Mouse (Mus musculus): ENCODE results near the gene Sema5a. TPM values are rescaled to one million over a fixed set of nuclear protein-coding genes. Genes with fewer than 3 reads are reported as not detected.

Gene Sema5a
- polyA plus RNA-seq, 1 experiment from 2014 or later, result 7.4 TPM

GRCm38 (mm10) chr15:32574327-32574726 is 329.7 kb downstream of the Sema5a start:
- Histone ChIP-seq H3K9ac (ENCODE audit: low read length) (no peak overlapping the region), H3K27ac (ENCODE audit: low read length) (no peak overlapping the region), H3K4me2 (ENCODE audit: low read depth, low read length) (no peak overlapping the region), H3K27me3 (ENCODE audit: control insufficient read depth, insufficient read depth, low read length) (no peaks in the 10 kb centered on the region), H3K4me1 (ENCODE audit: control insufficient read depth, insufficient read depth, low read length) (no peaks in the 10 kb centered on the region), H3K9me3 (replicated peaks; ENCODE audit: control insufficient read depth, low read length) (no peaks in the 10 kb centered on the region), H3K4me3 (ENCODE audit: low read length) (no peak overlapping the region), H3K36me3 (ENCODE audit: control insufficient read depth, insufficient read depth) (no peaks in the 10 kb centered on the region)
- no peak for ATAC-seq (replicated peaks; ENCODE audit: extremely low read depth, insufficient read depth, low FRiP score)
- WGBS, result 80% methylated on average over 6 of the region's 6 CpGs

- Histone ChIP-seq H3K9ac (ENCODE audit: low read length) (no peak overlapping the region), H3K4me2 (ENCODE audit: low read depth, low read length) (no peak overlapping the region), H3K4me3 (ENCODE audit: low read length) (no peak overlapping the region), H3K27ac (ENCODE audit: low read length) (no peak overlapping the region), H3K4me1 (ENCODE audit: control insufficient read depth, insufficient read depth, low read length) (no peaks in the 10 kb centered on the region), H3K36me3 (ENCODE audit: control insufficient read depth, insufficient read depth) (no peaks in the 10 kb centered on the region), H3K27me3 (ENCODE audit: control insufficient read depth, insufficient read depth, low read length) (no peaks in the 10 kb centered on the region), H3K9me3 (replicated peaks; ENCODE audit: control insufficient read depth, low read length) (no peaks in the 10 kb centered on the region)
- 77% methylated on average over 2 of the region's 2 CpGs for WGBS
- no peak for ATAC-seq (replicated peaks; ENCODE audit: extremely low read depth, insufficient read depth, low FRiP score)
Measured at GRCm38 (mm10) chr15:32575212-32575611, 330.6 kb downstream of the Sema5a start.

- 78% methylated on average over 4 of the region's 4 CpGs for WGBS
Measured at GRCm38 (mm10) chr15:32579351-32579750, 334.7 kb downstream of the Sema5a start.

GRCm38 (mm10) chr15:32590641-32591040 is 346.0 kb downstream of the Sema5a start:
- no peak for ATAC-seq (replicated peaks; ENCODE audit: extremely low read depth, insufficient read depth, low FRiP score)
- Histone ChIP-seq H3K27me3 (ENCODE audit: control insufficient read depth, insufficient read depth, low read length) (no peaks in the 10 kb centered on the region), H3K4me1 (ENCODE audit: control insufficient read depth, insufficient read depth, low read length) (no peaks in the 10 kb centered on the region), H3K4me3 (ENCODE audit: low read length) (no peak overlapping the region), H3K4me2 (ENCODE audit: low read depth, low read length) (no peak overlapping the region), H3K9me3 (replicated peaks; ENCODE audit: control insufficient read depth, low read length) (no peaks in the 10 kb centered on the region), H3K9ac (ENCODE audit: low read length) (no peak overlapping the region), H3K36me3 (ENCODE audit: control insufficient read depth, insufficient read depth) (no peaks in the 10 kb centered on the region), H3K27ac (ENCODE audit: low read length) (no peak overlapping the region)
- WGBS, result 92% methylated on average over 1 of the region's 1 CpGs

More at GRCm38 (mm10) chr15:32579351-32579750, 334.7 kb downstream of the Sema5a start:
- H3K27me3 ChIP-seq (ENCODE audit: control insufficient read depth, insufficient read depth, low read length), result no peaks in the 10 kb centered on the region
- ATAC-seq (replicated peaks; ENCODE audit: extremely low read depth, insufficient read depth, low FRiP score), result no peak
- H3K9me3 ChIP-seq (replicated peaks; ENCODE audit: control insufficient read depth, low read length), result no peaks in the 10 kb centered on the region
- no peak overlapping the region for H3K4me2 ChIP-seq (ENCODE audit: low read depth, low read length)
- no peak overlapping the region for H3K4me3 ChIP-seq (ENCODE audit: low read length)
- H3K27ac ChIP-seq (ENCODE audit: low read length), result no peak overlapping the region
- no peaks in the 10 kb centered on the region for H3K36me3 ChIP-seq (ENCODE audit: control insufficient read depth, insufficient read depth)
- H3K4me1 ChIP-seq (ENCODE audit: control insufficient read depth, insufficient read depth, low read length), result no peaks in the 10 kb centered on the region
- H3K9ac ChIP-seq (ENCODE audit: low read length), result no peak overlapping the region

GRCm38 (mm10) chr15:32593746-32594145 is 349.1 kb downstream of the Sema5a start:
- WGBS, result 87% methylated on average over 5 of the region's 5 CpGs
- Histone ChIP-seq H3K9ac (ENCODE audit: low read length) (no peak overlapping the region), H3K4me2 (ENCODE audit: low read depth, low read length) (no peak overlapping the region), H3K27me3 (ENCODE audit: control insufficient read depth, insufficient read depth, low read length) (no peaks in the 10 kb centered on the region), H3K4me3 (ENCODE audit: low read length) (no peak overlapping the region), H3K27ac (ENCODE audit: low read length) (no peak overlapping the region), H3K36me3 (ENCODE audit: control insufficient read depth, insufficient read depth) (no peaks in the 10 kb centered on the region), H3K9me3 (replicated peaks; ENCODE audit: control insufficient read depth, low read length) (no peaks in the 10 kb centered on the region), H3K4me1 (ENCODE audit: control insufficient read depth, insufficient read depth, low read length) (no peaks in the 10 kb centered on the region)
- ATAC-seq (replicated peaks; ENCODE audit: extremely low read depth, insufficient read depth, low FRiP score), result no peak

GRCm38 (mm10) chr15:32596574-32596973 is 352.0 kb downstream of the Sema5a start:
- Histone ChIP-seq H3K4me1 (ENCODE audit: control insufficient read depth, insufficient read depth, low read length) (no peaks in the 10 kb centered on the region), H3K9ac (ENCODE audit: low read length) (no peak overlapping the region), H3K27ac (ENCODE audit: low read length) (no peak overlapping the region), H3K4me3 (ENCODE audit: low read length) (no peak overlapping the region), H3K36me3 (ENCODE audit: control insufficient read depth, insufficient read depth) (no peaks in the 10 kb centered on the region), H3K9me3 (replicated peaks; ENCODE audit: control insufficient read depth, low read length) (no peaks in the 10 kb centered on the region), H3K4me2 (ENCODE audit: low read depth, low read length) (no peak overlapping the region), H3K27me3 (ENCODE audit: control insufficient read depth, insufficient read depth, low read length) (no peaks in the 10 kb centered on the region)
- WGBS, result 80% methylated on average over 6 of the region's 6 CpGs
- ATAC-seq (replicated peaks; ENCODE audit: extremely low read depth, insufficient read depth, low FRiP score), result no peak

GRCm38 (mm10) chr15:32597189-32597588 is 352.6 kb downstream of the Sema5a start:
- ATAC-seq (replicated peaks; ENCODE audit: extremely low read depth, insufficient read depth, low FRiP score), result no peak
- Histone ChIP-seq H3K9me3 (replicated peaks; ENCODE audit: control insufficient read depth, low read length) (no peaks in the 10 kb centered on the region), H3K4me3 (ENCODE audit: low read length) (no peak overlapping the region), H3K27ac (ENCODE audit: low read length) (no peak overlapping the region), H3K27me3 (ENCODE audit: control insufficient read depth, insufficient read depth, low read length) (no peaks in the 10 kb centered on the region), H3K4me1 (ENCODE audit: control insufficient read depth, insufficient read depth, low read length) (no peaks in the 10 kb centered on the region), H3K4me2 (ENCODE audit: low read depth, low read length) (no peak overlapping the region), H3K36me3 (ENCODE audit: control insufficient read depth, insufficient read depth) (no peaks in the 10 kb centered on the region), H3K9ac (ENCODE audit: low read length) (no peak overlapping the region)
- 84% methylated on average over 3 of the region's 3 CpGs for WGBS

- no peak for ATAC-seq (replicated peaks; ENCODE audit: extremely low read depth, insufficient read depth, low FRiP score)
- no peak overlapping the region for H3K27ac ChIP-seq (ENCODE audit: low read length)
- H3K9ac ChIP-seq (ENCODE audit: low read length), result no peak overlapping the region
- H3K4me2 ChIP-seq (ENCODE audit: low read depth, low read length), result no peak overlapping the region
- no peaks in the 10 kb centered on the region for H3K27me3 ChIP-seq (ENCODE audit: control insufficient read depth, insufficient read depth, low read length)
- 61% methylated on average over 3 of the region's 3 CpGs for WGBS
- no peaks in the 10 kb centered on the region for H3K36me3 ChIP-seq (ENCODE audit: control insufficient read depth, insufficient read depth)
- H3K4me1 ChIP-seq (ENCODE audit: control insufficient read depth, insufficient read depth, low read length), result peaks cover 19% of the 10 kb centered on the region
- H3K4me3 ChIP-seq (ENCODE audit: low read length), result no peak overlapping the region
- no peaks in the 10 kb centered on the region for H3K9me3 ChIP-seq (replicated peaks; ENCODE audit: control insufficient read depth, low read length)
Measured at GRCm38 (mm10) chr15:32607236-32607635, 362.6 kb downstream of the Sema5a start.

GRCm38 (mm10) chr15:32610776-32611175 is 366.2 kb downstream of the Sema5a start:
- WGBS, result 60% methylated on average over 2 of the region's 2 CpGs
- Histone ChIP-seq H3K9me3 (replicated peaks; ENCODE audit: control insufficient read depth, low read length) (no peaks in the 10 kb centered on the region), H3K9ac (ENCODE audit: low read length) (no peak overlapping the region), H3K4me2 (ENCODE audit: low read depth, low read length) (no peak overlapping the region), H3K4me1 (ENCODE audit: control insufficient read depth, insufficient read depth, low read length) (peaks cover 19% of the 10 kb centered on the region), H3K27me3 (ENCODE audit: control insufficient read depth, insufficient read depth, low read length) (no peaks in the 10 kb centered on the region), H3K4me3 (ENCODE audit: low read length) (no peak overlapping the region), H3K27ac (ENCODE audit: low read length) (no peak overlapping the region), H3K36me3 (ENCODE audit: control insufficient read depth, insufficient read depth) (no peaks in the 10 kb centered on the region)
- ATAC-seq (replicated peaks; ENCODE audit: extremely low read depth, insufficient read depth, low FRiP score), result peak; percentile 70

GRCm38 (mm10) chr15:32611201-32611600 is 366.6 kb downstream of the Sema5a start:
- Histone ChIP-seq H3K27me3 (ENCODE audit: control insufficient read depth, insufficient read depth, low read length) (no peaks in the 10 kb centered on the region), H3K9ac (ENCODE audit: low read length) (no peak overlapping the region), H3K4me1 (ENCODE audit: control insufficient read depth, insufficient read depth, low read length) (peaks cover 19% of the 10 kb centered on the region), H3K27ac (ENCODE audit: low read length) (no peak overlapping the region), H3K4me2 (ENCODE audit: low read depth, low read length) (no peak overlapping the region), H3K36me3 (ENCODE audit: control insufficient read depth, insufficient read depth) (no peaks in the 10 kb centered on the region), H3K4me3 (ENCODE audit: low read length) (no peak overlapping the region), H3K9me3 (replicated peaks; ENCODE audit: control insufficient read depth, low read length) (no peaks in the 10 kb centered on the region)
- 90% methylated on average over 7 of the region's 7 CpGs for WGBS
- no peak for ATAC-seq (replicated peaks; ENCODE audit: extremely low read depth, insufficient read depth, low FRiP score)

Data from heart, embryonic 16.5 days (tissue).